Mouse (Mus musculus): ENCODE results near the gene Tnni1. TPM values are rescaled to one million over a fixed set of nuclear protein-coding genes. Genes with fewer than 3 reads are reported as not detected.
A peak's percentile ranks its signal among the peaks of the same experiment; 100 is the strongest.

The Tnni1 gene
- total and polyA plus RNA-seq, 2 experiments from 2014 or later, result 0.57 TPM; not detected in 1

DNA sequence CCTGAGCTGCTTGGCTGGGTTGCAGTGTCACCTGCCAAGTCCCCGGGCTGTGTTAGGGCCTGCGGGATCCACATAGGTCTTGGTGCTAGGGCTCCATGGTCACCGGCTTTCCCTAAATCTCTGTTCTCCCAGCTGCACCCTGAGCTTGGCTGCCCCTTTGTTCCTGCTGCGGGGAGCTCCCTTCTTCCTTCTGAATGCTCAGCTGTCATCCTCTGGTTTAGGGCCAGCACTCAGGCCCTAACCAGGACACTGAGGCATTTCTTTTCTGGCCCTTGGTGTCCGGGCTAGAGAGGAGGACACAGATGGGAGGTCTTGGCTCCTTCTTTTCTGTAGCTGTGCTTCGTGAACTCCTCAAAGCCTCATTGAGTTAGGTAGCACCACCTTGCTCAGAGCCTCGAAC lies 42.5 kb downstream of the Tnni1 start:
- Histone ChIP-seq H3K4me2 (ENCODE audit: low read depth, low read length, poor library complexity, severe bottlenecking) (no peak overlapping the region), H3K27ac (ENCODE audit: low read depth, low read length) (no peak overlapping the region), H3K27me3 (ENCODE audit: insufficient read depth, low read length) (peaks cover 27% of the 10 kb centered on the region), H3K9ac (replicated peaks; ENCODE audit: low read length, poor library complexity, severe bottlenecking) (no peak overlapping the region), H3K36me3 (ENCODE audit: insufficient read depth, low read length) (no peaks in the 10 kb centered on the region), H3K4me1 (ENCODE audit: insufficient read depth, low read length) (no peaks in the 10 kb centered on the region), H3K4me3 (ENCODE audit: low read depth, low read length) (no peak overlapping the region), H3K9me3 (ENCODE audit: low read length) (no peaks in the 10 kb centered on the region)
- ATAC-seq (ENCODE audit: low FRiP score) (no peak), DNase-seq (ENCODE audit: low spot score) (no peak)
- WGBS, result 75% methylated on average over 7 of the region's 7 CpGs
- TF ChIP-seq CTCF (IDR thresholded peaks at IDR 0.05), result no peak

DNA sequence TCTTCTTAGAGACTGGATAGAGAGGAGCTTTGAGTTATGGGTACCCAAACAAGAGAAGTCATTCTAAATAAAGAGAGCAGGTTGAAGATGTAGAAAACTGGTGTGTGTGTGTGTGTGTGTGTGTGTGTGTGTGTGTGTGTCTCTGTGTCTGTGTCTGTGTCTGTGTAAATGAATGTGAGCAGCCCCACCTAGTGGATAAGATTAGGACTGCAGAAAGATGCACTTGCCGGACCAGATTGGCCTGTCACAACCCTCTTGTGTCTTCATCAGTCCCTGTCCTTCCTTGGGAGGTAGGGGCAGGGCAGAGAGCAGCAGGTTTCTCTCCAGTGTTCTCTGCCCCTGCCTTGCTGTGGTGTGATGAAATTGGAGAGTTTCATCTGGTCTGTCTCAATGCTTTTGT lies 49.7 kb downstream of the Tnni1 start:
- WGBS, result 16% methylated on average over 1 of the region's 1 CpGs
- ATAC-seq (ENCODE audit: low FRiP score), result no peak

DNA sequence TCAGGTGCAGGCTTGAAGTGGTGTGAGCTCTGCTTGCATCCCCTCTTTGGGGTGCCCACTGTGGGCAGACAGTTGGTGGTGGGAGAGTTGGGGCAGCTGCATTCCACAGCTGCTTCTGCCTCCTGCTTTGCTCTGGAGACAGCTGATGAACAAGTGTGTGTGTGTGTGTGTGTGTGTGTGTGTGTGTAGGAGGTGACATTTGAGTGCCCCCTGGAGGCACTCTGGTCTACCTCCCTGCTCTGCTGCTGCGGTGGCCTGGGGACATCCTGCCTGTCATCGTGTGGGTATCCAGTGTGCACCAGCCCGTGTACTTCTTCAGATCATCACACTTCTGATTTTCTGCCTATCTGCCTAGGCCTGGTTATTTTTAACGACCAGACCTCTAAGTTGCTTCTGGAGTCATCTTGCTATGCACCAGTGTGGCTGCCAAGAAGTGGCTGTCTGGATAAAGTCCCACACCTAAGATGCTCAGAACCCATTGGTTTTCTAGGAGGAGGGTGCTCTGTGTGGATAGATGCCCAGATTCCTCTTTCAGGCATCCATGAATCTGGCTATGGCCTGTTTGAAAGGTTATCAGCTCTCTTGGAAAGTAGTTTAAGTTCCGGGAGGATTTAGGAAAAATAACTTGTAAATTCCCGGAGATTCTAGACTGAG lies 55.1 kb downstream of the Tnni1 start:
- H3K9ac ChIP-seq (replicated peaks; ENCODE audit: low read length, poor library complexity, severe bottlenecking), result no peak overlapping the region
- H3K4me1 ChIP-seq (ENCODE audit: insufficient read depth, low read length), result no peaks in the 10 kb centered on the region
- no peaks in the 10 kb centered on the region for H3K27me3 ChIP-seq (ENCODE audit: insufficient read depth, low read length)
- 76% methylated on average over 6 of the region's 6 CpGs for WGBS
- no peak overlapping the region for H3K4me3 ChIP-seq (ENCODE audit: low read depth, low read length)
- TF ChIP-seq CTCF (IDR thresholded peaks at IDR 0.05), result no peak
- DNase-seq (ENCODE audit: low spot score) (no peak), ATAC-seq (ENCODE audit: low FRiP score) (no peak)
- H3K36me3 ChIP-seq (ENCODE audit: insufficient read depth, low read length), result no peaks in the 10 kb centered on the region
- H3K4me2 ChIP-seq (ENCODE audit: low read depth, low read length, poor library complexity, severe bottlenecking), result no peak overlapping the region
- H3K9me3 ChIP-seq (ENCODE audit: low read length), result no peaks in the 10 kb centered on the region
- H3K27ac ChIP-seq (ENCODE audit: low read depth, low read length), result no peak overlapping the region

More for the DNA sequence above, 49.7 kb downstream of the Tnni1 start:
- Histone ChIP-seq H3K27ac (ENCODE audit: low read depth, low read length) (no peak overlapping the region), H3K36me3 (ENCODE audit: insufficient read depth, low read length) (no peaks in the 10 kb centered on the region), H3K9me3 (ENCODE audit: low read length) (no peaks in the 10 kb centered on the region), H3K4me2 (ENCODE audit: low read depth, low read length, poor library complexity, severe bottlenecking) (no peak overlapping the region), H3K4me1 (ENCODE audit: insufficient read depth, low read length) (no peaks in the 10 kb centered on the region), H3K27me3 (ENCODE audit: insufficient read depth, low read length) (no peaks in the 10 kb centered on the region), H3K4me3 (ENCODE audit: low read depth, low read length) (no peak overlapping the region), H3K9ac (replicated peaks; ENCODE audit: low read length, poor library complexity, severe bottlenecking) (no peak overlapping the region)
- TF ChIP-seq CTCF (IDR thresholded peaks at IDR 0.05), result peak; percentile 78
- DNase-seq (ENCODE audit: low spot score), result peak; percentile 60

DNA sequence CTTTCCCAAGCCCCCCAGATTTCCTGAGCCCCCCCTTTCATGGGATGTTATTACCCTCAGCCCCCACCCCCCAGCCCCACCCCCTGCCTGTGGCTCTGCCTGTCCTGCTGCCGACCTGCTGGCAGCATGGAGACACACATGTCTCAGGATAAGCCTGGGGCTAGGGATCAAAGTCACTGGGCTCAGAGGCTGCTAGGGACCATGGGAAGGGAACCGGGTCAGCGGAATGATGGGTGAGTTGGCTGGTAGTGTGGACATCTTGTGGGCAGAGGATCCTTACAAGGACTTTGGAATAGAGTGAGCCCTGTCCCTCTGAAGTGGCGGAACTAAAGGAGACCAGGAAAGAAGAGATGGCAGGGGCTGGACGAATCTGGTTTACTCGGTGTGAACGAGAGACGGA lies 55.7 kb downstream of the Tnni1 start:
- TF ChIP-seq CTCF (IDR thresholded peaks at IDR 0.05), result no peak
- ATAC-seq (ENCODE audit: low FRiP score), result no peak
- WGBS, result 84% methylated on average over 8 of the region's 8 CpGs
- H3K27ac ChIP-seq (ENCODE audit: low read depth, low read length), result no peak overlapping the region
- DNase-seq (ENCODE audit: low spot score), result no peak
- no peak overlapping the region for H3K4me3 ChIP-seq (ENCODE audit: low read depth, low read length)
- no peak overlapping the region for H3K9ac ChIP-seq (replicated peaks; ENCODE audit: low read length, poor library complexity, severe bottlenecking)
- no peaks in the 10 kb centered on the region for H3K36me3 ChIP-seq (ENCODE audit: insufficient read depth, low read length)
- no peaks in the 10 kb centered on the region for H3K4me1 ChIP-seq (ENCODE audit: insufficient read depth, low read length)
- H3K27me3 ChIP-seq (ENCODE audit: insufficient read depth, low read length), result no peaks in the 10 kb centered on the region
- no peaks in the 10 kb centered on the region for H3K9me3 ChIP-seq (ENCODE audit: low read length)
- no peak overlapping the region for H3K4me2 ChIP-seq (ENCODE audit: low read depth, low read length, poor library complexity, severe bottlenecking)

DNA sequence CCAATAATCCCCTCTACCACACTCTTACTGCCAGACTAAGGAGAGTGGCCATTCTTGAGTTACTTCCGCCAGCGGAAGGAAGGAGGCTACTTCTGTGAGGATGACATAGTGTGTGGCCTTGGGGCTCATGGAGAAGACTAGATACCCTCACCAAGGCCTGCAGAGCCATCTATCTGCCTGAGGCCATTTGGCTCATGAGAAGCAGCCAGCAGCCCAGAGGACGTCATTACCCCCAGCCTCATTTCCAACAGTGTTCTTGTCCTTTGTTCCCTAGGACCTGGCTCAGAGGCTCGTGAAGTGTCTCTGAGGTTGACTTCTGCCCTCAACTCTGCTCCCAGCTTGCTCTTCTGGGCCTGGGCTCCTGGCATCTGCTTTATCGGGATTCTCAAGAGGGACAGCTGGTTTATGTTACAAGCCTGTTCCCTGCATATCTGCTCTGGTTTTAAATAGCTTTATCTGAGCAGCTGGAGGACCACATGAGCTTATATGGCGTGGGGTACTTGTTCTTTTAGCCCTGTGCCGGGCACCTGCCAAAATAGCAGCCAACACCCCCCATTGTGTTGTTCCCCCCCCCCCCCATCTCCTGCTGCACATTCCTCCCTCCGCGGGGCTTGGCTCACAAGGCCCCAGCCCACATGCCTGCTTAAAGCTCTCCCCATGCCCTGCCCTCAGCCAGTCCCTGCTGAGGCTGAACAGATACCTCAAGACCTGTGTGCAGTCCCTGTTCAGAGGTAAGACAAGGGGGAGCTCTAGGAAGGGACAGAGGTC lies 56.7 kb downstream of the Tnni1 start, which contains the start of gene Tnnt2:
Tnnt2 (plus strand) TSS at position 639 of the 768 bp plus-strand sequence.
- no peak for TF ChIP-seq CTCF (IDR thresholded peaks at IDR 0.05)
- Histone ChIP-seq H3K27me3 (ENCODE audit: insufficient read depth, low read length) (no peaks in the 10 kb centered on the region), H3K4me1 (ENCODE audit: insufficient read depth, low read length) (no peaks in the 10 kb centered on the region), H3K36me3 (ENCODE audit: insufficient read depth, low read length) (no peaks in the 10 kb centered on the region), H3K4me2 (ENCODE audit: low read depth, low read length, poor library complexity, severe bottlenecking) (no peak within 1 kb of the TSS), H3K4me3 (ENCODE audit: low read depth, low read length) (no peak within 1 kb of the TSS), H3K27ac (ENCODE audit: low read depth, low read length) (no peak within 1 kb of the TSS), H3K9ac (replicated peaks; ENCODE audit: low read length, poor library complexity, severe bottlenecking) (no peak within 1 kb of the TSS), H3K9me3 (ENCODE audit: low read length) (no peaks in the 10 kb centered on the region)
- DNase-seq (ENCODE audit: low spot score), result no peak
- 51% methylated on average over 9 of the region's 9 CpGs for WGBS
- ATAC-seq (ENCODE audit: low FRiP score), result no peak

DNA sequence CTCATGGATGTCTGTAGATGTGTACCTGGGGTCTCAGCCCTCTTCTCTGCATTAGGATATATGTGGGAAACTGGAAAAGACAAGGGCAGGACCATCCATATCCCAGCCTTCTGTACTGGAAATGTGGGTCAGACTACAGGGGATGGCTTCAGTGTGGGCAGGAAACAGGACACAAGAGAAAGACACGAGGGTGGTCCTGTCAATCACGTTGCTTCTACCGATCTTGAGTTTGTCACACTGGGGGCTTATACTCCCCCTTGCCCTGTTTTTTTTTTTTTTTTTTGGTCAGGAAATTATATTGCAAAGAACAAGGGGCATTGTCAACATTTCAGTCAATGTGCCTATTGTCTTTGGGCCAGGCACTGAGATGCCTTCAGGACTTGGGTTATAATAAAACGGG lies 59.4 kb downstream of the Tnni1 start:
- no peak for TF ChIP-seq CTCF (IDR thresholded peaks at IDR 0.05)
- Histone ChIP-seq H3K4me3 (ENCODE audit: low read depth, low read length) (no peak overlapping the region), H3K36me3 (ENCODE audit: insufficient read depth, low read length) (no peaks in the 10 kb centered on the region), H3K4me2 (ENCODE audit: low read depth, low read length, poor library complexity, severe bottlenecking) (no peak overlapping the region), H3K27me3 (ENCODE audit: insufficient read depth, low read length) (no peaks in the 10 kb centered on the region), H3K9ac (replicated peaks; ENCODE audit: low read length, poor library complexity, severe bottlenecking) (no peak overlapping the region), H3K27ac (ENCODE audit: low read depth, low read length) (no peak overlapping the region), H3K9me3 (ENCODE audit: low read length) (no peaks in the 10 kb centered on the region), H3K4me1 (ENCODE audit: insufficient read depth, low read length) (no peaks in the 10 kb centered on the region)
- WGBS, result 62% methylated on average over 4 of the region's 4 CpGs
- DNase-seq (ENCODE audit: low spot score), result no peak
- no peak for ATAC-seq (ENCODE audit: low FRiP score)

Measured in midbrain, postnatal 0 days (tissue).